Mouse (Mus musculus) subcutaneous adipose tissue, adult 2 months (tissue): ENCODE results near the gene Kcns1. TPM values are rescaled to one million over a fixed set of nuclear protein-coding genes. Genes with fewer than 3 reads are reported as not detected.

ENCODE experiments used
- polyA plus RNA-seq: library from polyadenylated mRNA; depleted of rRNA; stranded (reverse); fragments of >200 nt; gene quantifications from 2 replicates; pipeline ENCODE4 v1.2.3, GENCODE M21; 2012; ENCODE audit warnings: low replicate concordance; rRNA removed

The Kcns1 gene
- 0.22 TPM in 1 of 2 replicates, not detected in the other for polyA plus RNA-seq

GRCm38 (mm10) chr2:164170902-164171301, at the start of gene Kcns1:
Kcns1 (minus strand) TSS chr2:164171113.

GRCm38 (mm10) chr2:164199626-164200327, 28.9 kb upstream of the Kcns1 start, which contains the start of gene Wfdc15a:
Wfdc15a (minus strand) TSS chr2:164200130.

DNA sequence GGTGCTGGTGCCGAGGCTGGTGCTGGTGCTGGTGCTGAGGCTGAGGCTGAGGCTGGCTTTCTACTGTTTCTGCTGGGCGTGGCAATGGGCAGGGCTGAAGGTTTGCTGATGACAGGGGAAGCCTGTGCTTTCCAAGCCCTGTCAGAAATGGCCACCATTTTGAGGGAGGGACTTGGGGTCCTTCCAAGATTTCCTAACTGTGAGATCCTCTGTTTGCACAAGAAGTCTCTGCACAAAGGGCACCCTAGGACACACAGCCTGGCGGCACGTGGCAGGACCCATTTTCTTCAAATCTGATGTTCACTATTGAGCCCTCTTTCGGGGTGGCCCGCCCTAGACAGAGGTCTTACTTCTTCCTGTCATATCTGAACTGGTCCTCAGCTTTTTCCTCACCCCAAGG, 19.7 kb upstream of the Kcns1 start, which contains the start of gene Wfdc12:
Gene Wfdc12, minus strand, starts transcription at position 33 of the 400 bp plus-strand sequence.

DNA sequence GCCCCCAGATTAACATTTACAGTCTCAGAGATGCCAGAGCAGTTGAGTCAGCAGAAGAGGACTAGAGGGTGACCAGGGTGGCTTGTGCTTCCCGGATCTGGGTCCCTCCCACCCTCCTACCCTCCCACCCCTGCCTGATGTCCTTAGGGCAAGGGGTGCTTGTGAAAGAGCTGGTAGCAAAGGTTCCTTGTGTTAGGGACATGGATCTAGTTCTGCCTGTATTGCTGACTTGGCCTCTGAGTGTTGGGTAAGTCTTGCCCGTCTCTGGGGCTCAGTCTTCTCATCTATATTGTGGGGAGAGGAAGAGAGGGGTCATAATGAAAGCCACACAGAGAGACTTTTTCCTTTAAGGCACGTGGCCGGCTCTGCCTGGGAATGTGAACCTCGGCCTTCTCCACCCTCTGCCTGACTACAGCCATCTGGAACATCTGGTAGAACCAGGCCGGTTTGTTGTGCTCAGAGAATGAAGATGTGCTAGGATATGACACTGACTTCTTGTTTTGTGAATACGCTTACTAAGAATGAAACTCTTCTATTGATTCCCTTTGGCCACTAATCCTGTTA, 11.9 kb upstream of the Kcns1 start, which contains the start of gene Wfdc5:
Gene Wfdc5, minus strand, starts transcription at position 51 of the 564 bp plus-strand sequence.

Other genes starting within 250 kb of the Kcns1 start
- gene Ywhab, start 176.2 kb downstream of the Kcns1 start, polyA plus RNA-seq: 86.0 and 232 TPM in 2 replicates
- gene Pabpc1l, start 145.7 kb downstream of the Kcns1 start, polyA plus RNA-seq: 1.1 and 3.3 TPM in 2 replicates
- 11.5 and 16.5 TPM in 2 replicates for gene Stk4, start 100.8 kb downstream of the Kcns1 start, polyA plus RNA-seq
- gene Tomm34, start 99.9 kb downstream of the Kcns1 start, polyA plus RNA-seq: 49.5 and 50.0 TPM in 2 replicates
- gene Wfdc5, start 11.6 kb upstream of the Kcns1 start, polyA plus RNA-seq: not detected in 2 replicates
- gene Wfdc12, start 19.5 kb upstream of the Kcns1 start, polyA plus RNA-seq: 0.40 and 1.9 TPM in 2 replicates
- not detected in 2 replicates for gene Wfdc15a, start 29.0 kb upstream of the Kcns1 start, polyA plus RNA-seq
- 18.1 TPM in 1 of 2 replicates, not detected in the other for gene Wfdc15b, start 50.5 kb upstream of the Kcns1 start, polyA plus RNA-seq
- gene Svs2, start 67.4 kb upstream of the Kcns1 start, polyA plus RNA-seq: 0.80 TPM in 1 of 2 replicates, not detected in the other
- gene Svs3b, start 85.5 kb upstream of the Kcns1 start, polyA plus RNA-seq: 0.17 TPM in 1 of 2 replicates, not detected in the other
- 2.5 TPM in 1 of 2 replicates, not detected in the other for gene Svs4, start 107.3 kb upstream of the Kcns1 start, polyA plus RNA-seq
- 0.39 TPM in 1 of 2 replicates, not detected in the other for gene Svs3a, start 118.2 kb upstream of the Kcns1 start, polyA plus RNA-seq
- gene Svs6, start 145.6 kb upstream of the Kcns1 start, polyA plus RNA-seq: not detected in 2 replicates
- 0.23 and 8.3 TPM in 2 replicates for gene Svs5, start 161.6 kb upstream of the Kcns1 start, polyA plus RNA-seq
- gene Slpi, start 218.0 kb upstream of the Kcns1 start, polyA plus RNA-seq: 12.5 and 17.4 TPM in 2 replicates
- gene Rbpjl, start 232.0 kb upstream of the Kcns1 start, polyA plus RNA-seq: not detected in 2 replicates
- 0.42 and 1.4 TPM in 2 replicates for gene Matn4, start 234.0 kb upstream of the Kcns1 start, polyA plus RNA-seq